8 mouse cellular contexts compared by ENCODE assay signal in genomic region chr1:170588353-170588752, GRCm38 (mm10). TPM values are rescaled to one million over a fixed set of nuclear protein-coding genes. Genes with fewer than 3 reads are reported as not detected.
A peak's percentile ranks its signal among the peaks of the same experiment; 100 is the strongest.
DNase-seq lines count a peak whose midpoint lies in the region; ATAC-seq lines count a peak whose summit lies in the region.

No protein-coding gene starts in this region.

- peaks cover 15% of the 10 kb centered on the region for H3K4me1 ChIP-seq in heart, embryonic 11.5 days (ENCODE audit: control insufficient read depth, insufficient read depth, low read length)
- H3K4me1 ChIP-seq in forebrain, embryonic 16.5 days (replicated peaks; ENCODE audit: control insufficient read depth, insufficient read depth, low read length) = peaks cover 26% of the 10 kb centered on the region
- peaks cover 14% of the 10 kb centered on the region for H3K4me1 ChIP-seq in kidney, embryonic 15.5 days
- peaks cover 14% of the 10 kb centered on the region for H3K4me1 ChIP-seq in midbrain, embryonic 15.5 days

- H3K27me3 ChIP-seq in heart, embryonic 11.5 days (ENCODE audit: control insufficient read depth, insufficient read depth, low read length) = no peaks in the 10 kb centered on the region
- H3K27me3 ChIP-seq in forebrain, embryonic 16.5 days (replicated peaks; ENCODE audit: control insufficient read depth, insufficient read depth, low read length) = no peaks in the 10 kb centered on the region
- no peaks in the 10 kb centered on the region for H3K27me3 ChIP-seq in kidney, embryonic 15.5 days
- peaks cover 7% of the 10 kb centered on the region; the same call in 1 of the 2 replicates for H3K27me3 ChIP-seq in midbrain, embryonic 15.5 days (replicated peaks)

- peak overlapping the region; percentile 96 for H3K4me3 ChIP-seq in heart, embryonic 11.5 days (ENCODE audit: low read depth, low read length)
- H3K4me3 ChIP-seq in forebrain, embryonic 16.5 days (replicated peaks; ENCODE audit: low read length) = peak overlapping the region; percentile 95
- H3K4me3 ChIP-seq in kidney, embryonic 15.5 days (replicated peaks) = peak overlapping the region; percentile 88
- H3K4me3 ChIP-seq in midbrain, embryonic 15.5 days = peak overlapping the region; percentile 87

- peak overlapping the region; percentile 94; the same call in 1 of the 2 replicates for H3K9ac ChIP-seq in heart, embryonic 11.5 days (ENCODE audit: low read depth, low read length)
- H3K9ac ChIP-seq in forebrain, embryonic 16.5 days (replicated peaks; ENCODE audit: low read depth, low read length) = 0 out of 2 replicates have a peak overlapping the region, but pooled peaks have one; percentile 2
- no peak overlapping the region for H3K9ac ChIP-seq in kidney, embryonic 15.5 days
- H3K9ac ChIP-seq in midbrain, embryonic 15.5 days = 0 out of 2 replicates have a peak overlapping the region, but pooled peaks have one; percentile 86

- no peak overlapping the region for H3K27ac ChIP-seq in heart, embryonic 11.5 days (ENCODE audit: low read depth, low read length)
- no peak overlapping the region for H3K27ac ChIP-seq in forebrain, embryonic 16.5 days (ENCODE audit: low read length)
- no peak overlapping the region for H3K27ac ChIP-seq in kidney, embryonic 15.5 days
- no peak overlapping the region for H3K27ac ChIP-seq in midbrain, embryonic 15.5 days

- intact Hi-C loops in heart, postnatal 36 days (cut with DNase I) = no loop called here

- no peak for DNase-seq in heart, postnatal 36 days
- DNase-seq in urinary bladder, postnatal 14 days (ENCODE audit: low spot score) = no peak
- DNase-seq in layer of hippocampus, adult 8-10 months (ENCODE audit: low spot score in 2 of 2) = no peak

- ATAC-seq in heart, embryonic 11.5 days (replicated peaks; ENCODE audit: insufficient number of reproducible peaks, low FRiP score, low TSS enrichment) = no peak
- no peak for ATAC-seq in forebrain, embryonic 16.5 days
- peak; percentile 47; the same call in 1 of the 2 replicates for ATAC-seq in kidney, embryonic 15.5 days (replicated peaks; ENCODE audit: low FRiP score)
- ATAC-seq in midbrain, embryonic 15.5 days (replicated peaks) = no peak
- ATAC-seq in granulocyte monocyte progenitor cell, adult 5-6 weeks (replicated peaks; ENCODE audit: poor library complexity, severe bottlenecking) = no peak

- no peaks in the 10 kb centered on the region for H3K9me3 ChIP-seq in heart, embryonic 11.5 days (replicated peaks; ENCODE audit: control insufficient read depth, low read length)
- peaks cover 3% of the 10 kb centered on the region; the same call in 1 of the 2 replicates for H3K9me3 ChIP-seq in forebrain, embryonic 16.5 days (ENCODE audit: control insufficient read depth, low read length)
- no peaks in the 10 kb centered on the region for H3K9me3 ChIP-seq in kidney, embryonic 15.5 days (replicated peaks)
- no peaks in the 10 kb centered on the region for H3K9me3 ChIP-seq in midbrain, embryonic 15.5 days

- H3K4me2 ChIP-seq in heart, embryonic 11.5 days = peak overlapping the region; percentile 95
- H3K4me2 ChIP-seq in forebrain, embryonic 16.5 days (ENCODE audit: low read length) = peak overlapping the region; percentile 98
- H3K4me2 ChIP-seq in kidney, embryonic 15.5 days = peak overlapping the region; percentile 98
- peak overlapping the region; percentile 92 for H3K4me2 ChIP-seq in midbrain, embryonic 15.5 days

- 0 out of 2 replicates have a peak, but pooled peaks cover 3% of the 10 kb centered on the region for H3K36me3 ChIP-seq in heart, embryonic 11.5 days (ENCODE audit: control insufficient read depth, insufficient read depth, low read length)
- H3K36me3 ChIP-seq in forebrain, embryonic 16.5 days (ENCODE audit: control insufficient read depth, insufficient read depth) = 0 out of 2 replicates have a peak, but pooled peaks cover 2% of the 10 kb centered on the region
- H3K36me3 ChIP-seq in kidney, embryonic 15.5 days = peaks cover 20% of the 10 kb centered on the region
- H3K36me3 ChIP-seq in midbrain, embryonic 15.5 days (replicated peaks) = 0 out of 2 replicates have a peak, but pooled peaks cover 3% of the 10 kb centered on the region

- 30% methylated on average over 6 of the region's 6 CpGs for WGBS in heart, embryonic 11.5 days (ENCODE audit: insufficient replicate concordance)
- WGBS in forebrain, embryonic 16.5 days = 25% methylated on average over 6 of the region's 6 CpGs
- WGBS in kidney, embryonic 15.5 days = 31% methylated on average over 6 of the region's 6 CpGs
- WGBS in midbrain, embryonic 15.5 days = 40% methylated on average over 6 of the region's 6 CpGs

RNA-seq across cellular contexts. Expression of gene Nos1ap, which starts 1.3 kb away (rescaled TPM):
- polyA plus RNA-seq in heart, embryonic 11.5 days (2014; fragmentation: Nextera tagmentation; extraction: Ambion mirVana) = 15.5 and 20.9 TPM in 2 replicates
- 10 to 100 TPM; 22.2 to 27.3 TPM for total RNA-seq in heart, postnatal 36 days (2021)
- polyA plus RNA-seq in forebrain, embryonic 16.5 days (2015; fragmentation: Nextera tagmentation; extraction: Ambion mirVana) = 20.9 and 26.9 TPM in 2 replicates
- polyA plus RNA-seq in kidney, embryonic 15.5 days (2015; fragmentation: Nextera tagmentation; extraction: Ambion mirVana) = 17.7 and 18.2 TPM in 2 replicates
- 21.3 and 28.3 TPM in 2 replicates for polyA plus RNA-seq in midbrain, embryonic 15.5 days (2015; fragmentation: Nextera tagmentation; extraction: Ambion mirVana)
- 9.0 and 11.5 TPM in 2 replicates for total RNA-seq in granulocyte monocyte progenitor cell, adult 5-6 weeks (2014; fragmentation: Nextera tagmentation)
- 1.5 and 3.7 TPM in 2 replicates for total RNA-seq in granulocyte monocyte progenitor cell, adult 5-6 weeks (2017)
- 100 to 1,000 TPM; 191 to 254 (median 220) TPM for total RNA-seq in layer of hippocampus, adult 8-10 months (2022)

RNA-seq across cellular contexts. Expression of gene Olfml2b, which starts 56.0 kb away (rescaled TPM):
- 42.4 and 51.2 TPM in 2 replicates for polyA plus RNA-seq in heart, embryonic 11.5 days (2014; fragmentation: Nextera tagmentation; extraction: Ambion mirVana)
- total RNA-seq in heart, postnatal 36 days (2021) = 10 to 100 TPM in 1 of 2 experiments, 1 to 10 TPM in 1; 6.7 to 12.0 TPM
- polyA plus RNA-seq in forebrain, embryonic 16.5 days (2015; fragmentation: Nextera tagmentation; extraction: Ambion mirVana) = 11.1 and 12.2 TPM in 2 replicates
- 10.9 and 12.0 TPM in 2 replicates for polyA plus RNA-seq in kidney, embryonic 15.5 days (2015; fragmentation: Nextera tagmentation; extraction: Ambion mirVana)
- polyA plus RNA-seq in midbrain, embryonic 15.5 days (2015; fragmentation: Nextera tagmentation; extraction: Ambion mirVana) = 4.8 and 5.2 TPM in 2 replicates
- total RNA-seq in granulocyte monocyte progenitor cell, adult 5-6 weeks (2014; fragmentation: Nextera tagmentation) = not detected in 2 replicates
- 0.90 and 1.1 TPM in 2 replicates for total RNA-seq in granulocyte monocyte progenitor cell, adult 5-6 weeks (2017)
- total RNA-seq in layer of hippocampus, adult 8-10 months (2022) = 10 to 100 TPM; 30.1 to 35.7 (median 33.2) TPM
